In genomic region chr2:34256000-34256553, GRCm38 (mm10) we compare ENCODE assay signal across 26 mouse cellular contexts.
A peak's percentile ranks its signal among the peaks of the same experiment; 100 is the strongest.
DNase-seq lines count a peak whose midpoint lies in the region; ATAC-seq lines count a peak whose summit lies in the region.
"Had no signal": no experiment of that assay in that cellular context is flagged by ENCODE, and none has a peak within 500 bp of the region (broad histone marks: within the 10 kb centered on the region; RNA-seq: fewer than 3 reads in every experiment).

No protein-coding gene starts in this region.

- no peak overlapping the region for H3K9ac ChIP-seq in hindbrain, embryonic 14.5 days
- no peak overlapping the region for H3K9ac ChIP-seq in hindbrain, embryonic 16.5 days (ENCODE audit: low read depth, low read length)
- H3K9ac ChIP-seq: heart, embryonic 13.5 days; limb, embryonic 15.5 days; liver, embryonic 15.5 days; neural tube, embryonic 12.5 days had no signal

- H3K27ac ChIP-seq in hindbrain, embryonic 14.5 days = 0 out of 2 replicates have a peak overlapping the region, but pooled peaks have one; percentile 21
- H3K27ac ChIP-seq in hindbrain, embryonic 10.5 days = no peak overlapping the region
- H3K27ac ChIP-seq in hindbrain, embryonic 16.5 days (ENCODE audit: low read depth, low read length) = no peak overlapping the region
- H3K27ac ChIP-seq: heart, adult 2 months; heart, embryonic 13.5 days; limb, embryonic 15.5 days; liver, embryonic 15.5 days; macrophage; neural tube, embryonic 12.5 days had no signal

- no peaks in the 10 kb centered on the region for H3K36me3 ChIP-seq in hindbrain, embryonic 14.5 days (replicated peaks; ENCODE audit: control insufficient read depth, insufficient read depth)
- H3K36me3 ChIP-seq in hindbrain, embryonic 10.5 days = no peaks in the 10 kb centered on the region
- no peaks in the 10 kb centered on the region for H3K36me3 ChIP-seq in hindbrain, embryonic 16.5 days (ENCODE audit: control insufficient read depth, insufficient read depth, low read length)
- H3K36me3 ChIP-seq: heart, embryonic 13.5 days; limb, embryonic 15.5 days; liver, embryonic 15.5 days; neural tube, embryonic 12.5 days had no signal

- no peak overlapping the region for H3K4me2 ChIP-seq in hindbrain, embryonic 14.5 days (replicated peaks)
- H3K4me2 ChIP-seq in hindbrain, embryonic 16.5 days (ENCODE audit: low read length) = no peak overlapping the region
- H3K4me2 ChIP-seq: heart, embryonic 13.5 days; limb, embryonic 15.5 days; liver, embryonic 15.5 days; neural tube, embryonic 12.5 days had no signal

- no peaks in the 10 kb centered on the region for H3K9me3 ChIP-seq in hindbrain, embryonic 14.5 days (ENCODE audit: control insufficient read depth, low read length)
- H3K9me3 ChIP-seq in hindbrain, embryonic 10.5 days = no peaks in the 10 kb centered on the region
- no peaks in the 10 kb centered on the region for H3K9me3 ChIP-seq in hindbrain, embryonic 16.5 days (ENCODE audit: control insufficient read depth, low read length)
- H3K9me3 ChIP-seq: heart, embryonic 13.5 days; limb, embryonic 15.5 days; liver, embryonic 15.5 days; neural tube, embryonic 12.5 days had no signal

- no peaks in the 10 kb centered on the region for H3K27me3 ChIP-seq in hindbrain, embryonic 14.5 days (ENCODE audit: control insufficient read depth, insufficient read depth, low read length)
- H3K27me3 ChIP-seq in hindbrain, embryonic 10.5 days (ENCODE audit: insufficient read depth, poor library complexity, severe bottlenecking) = no peaks in the 10 kb centered on the region
- no peaks in the 10 kb centered on the region for H3K27me3 ChIP-seq in hindbrain, embryonic 16.5 days (replicated peaks; ENCODE audit: control insufficient read depth, insufficient read depth, low read length)
- H3K27me3 ChIP-seq: heart, embryonic 13.5 days; limb, embryonic 15.5 days; neural tube, embryonic 12.5 days had no signal

- H3K4me3 ChIP-seq in hindbrain, embryonic 14.5 days (replicated peaks; ENCODE audit: low read length) = no peak overlapping the region
- no peak overlapping the region for H3K4me3 ChIP-seq in hindbrain, embryonic 10.5 days
- H3K4me3 ChIP-seq in hindbrain, embryonic 16.5 days (ENCODE audit: low read length) = no peak overlapping the region
- H3K4me3 ChIP-seq: heart, adult 2 months; heart, embryonic 13.5 days; limb, embryonic 15.5 days; liver, embryonic 15.5 days; neural tube, embryonic 12.5 days had no signal

- ATAC-seq in hindbrain, embryonic 14.5 days (ENCODE audit: low FRiP score) = peak; percentile 80
- peak; percentile 64 for ATAC-seq in hindbrain, embryonic 16.5 days
- ATAC-seq: activated CD4-positive, CD25-positive, alpha-beta regulatory T cell, adult 4 months had no signal

- WGBS in hindbrain, embryonic 14.5 days = 52% methylated on average over 6 of the region's 6 CpGs
- WGBS in hindbrain, embryonic 10.5 days = 90% methylated on average over 6 of the region's 6 CpGs
- 47% methylated on average over 6 of the region's 6 CpGs for WGBS in hindbrain, embryonic 16.5 days

- peak; percentile 49 for DNase-seq in hindbrain, embryonic 14.5 days (ENCODE audit: low spot score)
- no peak for DNase-seq in hindbrain, embryonic 10.5 days (ENCODE audit: low spot score)
- DNase-seq in retina, postnatal 1 day = peak; percentile 92
- no peak for DNase-seq in retina, embryonic 14.5 days (ENCODE audit: low spot score)
- peak; percentile 15 for DNase-seq in telencephalon, adult 2 months (ENCODE audit: low read depth, low spot score)
- DNase-seq in left cerebral cortex, adult 11 months (ENCODE audit: low spot score) = no peak
- DNase-seq in lung, postnatal 10 days = no peak
- DNase-seq: adrenal gland, adult 8-10 months; B cell, adult 2 months; cerebellum, adult 9-10 months; gastrocnemius, postnatal 25 days; heart, adult 2 months; heart, postnatal 14 days; kidney, adult 11 months; layer of hippocampus, adult 9-11 months; left cerebral cortex, postnatal 4 days; right cerebral cortex, postnatal 25 days; spleen, adult 18-20 months; thymus, postnatal 14 days had no signal

- H3K4me1 ChIP-seq in hindbrain, embryonic 14.5 days (replicated peaks; ENCODE audit: control insufficient read depth, insufficient read depth, low read length) = peaks cover 57% of the 10 kb centered on the region
- peaks cover 58% of the 10 kb centered on the region for H3K4me1 ChIP-seq in hindbrain, embryonic 10.5 days (replicated peaks)
- peaks cover 11% of the 10 kb centered on the region for H3K4me1 ChIP-seq in hindbrain, embryonic 16.5 days (ENCODE audit: control insufficient read depth, insufficient read depth, low read depth, low read length)
- H3K4me1 ChIP-seq: limb, embryonic 15.5 days; liver, embryonic 15.5 days had no signal

Comparison
In these comparisons a context has a peak if more than half of its experiments do, and no peak if none do; other contexts are left out.
1. DNase-seq: peak in hindbrain, embryonic 14.5 days (single experiment), retina, postnatal 1 day (single experiment) and telencephalon, adult 2 months (single experiment); none in hindbrain, embryonic 10.5 days (single experiment), retina, embryonic 14.5 days (single experiment), left cerebral cortex, adult 11 months (single experiment) and lung, postnatal 10 days (single experiment).